Mouse (Mus musculus): ENCODE measurements around the gene Stard3. TPM values are rescaled to one million over a fixed set of nuclear protein-coding genes. Genes with fewer than 3 reads are reported as not detected.

Gene Stard3
- polyA plus RNA-seq, 1 experiment from 2014 or later: 39.6 TPM

- 77% methylated on average over 8 of the region's 8 CpGs for WGBS (ENCODE audit: missing documents)
- Histone ChIP-seq H3K36me3 (ENCODE audit: inconsistent target) (peaks cover 11% of the 10 kb centered on the region), H3K79me2 (ENCODE audit: inconsistent target) (no peaks in the 10 kb centered on the region), H3K4me3 (ENCODE audit: inconsistent target) (no peak overlapping the region), H3K27ac (no peak overlapping the region)
Measured at GRCm38 (mm10) chr11:98384721-98385637, 26.8 kb downstream of the Stard3 start.

GRCm38 (mm10) chr11:98385638-98386585, 27.7 kb downstream of the Stard3 start, which contains the start of gene Pnmt:
Gene Pnmt, plus strand, starts transcription at chr11:98386450.
- WGBS (ENCODE audit: missing documents): 65% methylated on average over 24 of the region's 25 CpGs
- H3K27ac ChIP-seq: no peak within 1 kb of the TSS
- no peak within 1 kb of the TSS for H3K4me3 ChIP-seq (ENCODE audit: inconsistent target)
- peaks cover 1% of the 10 kb centered on the region; the same call in 1 of the 2 replicates for H3K36me3 ChIP-seq (ENCODE audit: inconsistent target)
- no peaks in the 10 kb centered on the region for H3K79me2 ChIP-seq (ENCODE audit: inconsistent target)

GRCm38 (mm10) chr11:98386596-98386995, 28.4 kb downstream of the Stard3 start:
- no peaks in the 10 kb centered on the region for H3K36me3 ChIP-seq (ENCODE audit: inconsistent target)

GRCm38 (mm10) chr11:98387056-98387577, 28.9 kb downstream of the Stard3 start:
- Histone ChIP-seq H3K27ac (no peak overlapping the region), H3K79me2 (ENCODE audit: inconsistent target) (no peaks in the 10 kb centered on the region), H3K36me3 (ENCODE audit: inconsistent target) (no peaks in the 10 kb centered on the region), H3K4me3 (ENCODE audit: inconsistent target) (no peak overlapping the region)
- WGBS (ENCODE audit: missing documents): 70% methylated on average over 12 of the region's 14 CpGs

More at GRCm38 (mm10) chr11:98386596-98386995, 28.4 kb downstream of the Stard3 start:
- Histone ChIP-seq H3K27ac (no peak overlapping the region), H3K79me2 (ENCODE audit: inconsistent target) (no peaks in the 10 kb centered on the region), H3K4me3 (ENCODE audit: inconsistent target) (no peak overlapping the region)
- 21% methylated on average over 24 of the region's 24 CpGs for WGBS (ENCODE audit: missing documents)

- Histone ChIP-seq H3K27ac (no peak overlapping the region), H3K79me2 (ENCODE audit: inconsistent target) (no peaks in the 10 kb centered on the region), H3K36me3 (ENCODE audit: inconsistent target) (no peaks in the 10 kb centered on the region), H3K4me3 (ENCODE audit: inconsistent target) (no peak overlapping the region)
- 92% methylated on average over 9 of the region's 10 CpGs for WGBS (ENCODE audit: missing documents)
Measured at GRCm38 (mm10) chr11:98388282-98388681, 30.1 kb downstream of the Stard3 start.

- Histone ChIP-seq H3K4me3 (ENCODE audit: inconsistent target) (no peak overlapping the region), H3K79me2 (ENCODE audit: inconsistent target) (no peaks in the 10 kb centered on the region), H3K36me3 (ENCODE audit: inconsistent target) (no peaks in the 10 kb centered on the region), H3K27ac (no peak overlapping the region)
- WGBS (ENCODE audit: missing documents): 20% methylated on average over 9 of the region's 9 CpGs
Measured at GRCm38 (mm10) chr11:98389221-98389780, 31.1 kb downstream of the Stard3 start.

- WGBS (ENCODE audit: missing documents): 91% methylated on average over 12 of the region's 12 CpGs
- no peaks in the 10 kb centered on the region for H3K79me2 ChIP-seq (ENCODE audit: inconsistent target)
- no peaks in the 10 kb centered on the region for H3K36me3 ChIP-seq (ENCODE audit: inconsistent target)
- H3K4me3 ChIP-seq (ENCODE audit: inconsistent target): no peak overlapping the region
- H3K27ac ChIP-seq: no peak overlapping the region
Measured at GRCm38 (mm10) chr11:98390141-98390540, 32.0 kb downstream of the Stard3 start.

GRCm38 (mm10) chr11:98392034-98392433, 33.9 kb downstream of the Stard3 start:
- H3K27ac ChIP-seq: no peak overlapping the region

GRCm38 (mm10) chr11:98392645-98393044, 34.5 kb downstream of the Stard3 start:
- Histone ChIP-seq H3K27ac (no peak overlapping the region), H3K79me2 (ENCODE audit: inconsistent target) (no peaks in the 10 kb centered on the region), H3K4me3 (ENCODE audit: inconsistent target) (no peak overlapping the region), H3K36me3 (ENCODE audit: inconsistent target) (no peaks in the 10 kb centered on the region)
- WGBS (ENCODE audit: missing documents): 49% methylated on average over 4 of the region's 4 CpGs

More at GRCm38 (mm10) chr11:98392034-98392433, 33.9 kb downstream of the Stard3 start:
- Histone ChIP-seq H3K4me3 (ENCODE audit: inconsistent target) (no peak overlapping the region), H3K36me3 (ENCODE audit: inconsistent target) (no peaks in the 10 kb centered on the region), H3K79me2 (ENCODE audit: inconsistent target) (no peaks in the 10 kb centered on the region)
- WGBS (ENCODE audit: missing documents): 73% methylated on average over 7 of the region's 8 CpGs

- H3K79me2 ChIP-seq (ENCODE audit: inconsistent target): no peaks in the 10 kb centered on the region
- no peak overlapping the region for H3K4me3 ChIP-seq (ENCODE audit: inconsistent target)
- WGBS (ENCODE audit: missing documents): 35% methylated on average over 6 of the region's 6 CpGs
- H3K27ac ChIP-seq: no peak overlapping the region
- H3K36me3 ChIP-seq (ENCODE audit: inconsistent target): no peaks in the 10 kb centered on the region
Measured at GRCm38 (mm10) chr11:98393317-98393716, 35.1 kb downstream of the Stard3 start.

GRCm38 (mm10) chr11:98394301-98394700, 36.1 kb downstream of the Stard3 start:
- Histone ChIP-seq H3K27ac (no peak overlapping the region), H3K4me3 (ENCODE audit: inconsistent target) (no peak overlapping the region), H3K36me3 (ENCODE audit: inconsistent target) (no peaks in the 10 kb centered on the region), H3K79me2 (ENCODE audit: inconsistent target) (no peaks in the 10 kb centered on the region)
- WGBS (ENCODE audit: missing documents): 84% methylated on average over 6 of the region's 6 CpGs

GRCm38 (mm10) chr11:98395041-98395440, 36.9 kb downstream of the Stard3 start:
- WGBS (ENCODE audit: missing documents): 54% methylated on average over 4 of the region's 4 CpGs
- Histone ChIP-seq H3K36me3 (ENCODE audit: inconsistent target) (no peaks in the 10 kb centered on the region), H3K27ac (no peak overlapping the region), H3K4me3 (ENCODE audit: inconsistent target) (no peak overlapping the region), H3K79me2 (ENCODE audit: inconsistent target) (no peaks in the 10 kb centered on the region)

- H3K36me3 ChIP-seq (ENCODE audit: inconsistent target): no peaks in the 10 kb centered on the region
- H3K79me2 ChIP-seq (ENCODE audit: inconsistent target): no peaks in the 10 kb centered on the region
- no peak overlapping the region for H3K4me3 ChIP-seq (ENCODE audit: inconsistent target)
- no peak overlapping the region for H3K27ac ChIP-seq
- over 99% methylated on average over 7 of the region's 7 CpGs for WGBS (ENCODE audit: missing documents)
Measured at GRCm38 (mm10) chr11:98397946-98398345, 39.8 kb downstream of the Stard3 start.

GRCm38 (mm10) chr11:98400161-98400726, 42.1 kb downstream of the Stard3 start, which contains the start of gene Pgap3:
Gene Pgap3, minus strand, starts transcription at chr11:98400490.
- 1% methylated on average over 40 of the region's 40 CpGs for WGBS (ENCODE audit: missing documents)
- Histone ChIP-seq H3K4me3 (ENCODE audit: inconsistent target) (peak within 1 kb of the TSS; percentile 51), H3K27ac (peak within 1 kb of the TSS; percentile 33; the same call in 1 of the 2 replicates), H3K79me2 (ENCODE audit: inconsistent target) (no peaks in the 10 kb centered on the region), H3K36me3 (ENCODE audit: inconsistent target) (no peaks in the 10 kb centered on the region)

Data from macrophage (primary cell).